Mouse (Mus musculus) embryonic fibroblast, embryonic 13.5 days (primary cell): ENCODE measurements around the gene B430306N03Rik.

ENCODE experiments used
- CTCF ChIP-seq: IDR thresholded peaks from 2 replicates; pipeline ENCODE4 v1.5.1; 2011; ENCODE audit warnings: mild to moderate bottlenecking, control low read depth, low read length, moderate library complexity, borderline replicate concordance; ENCODE audit not compliant: insufficient read depth
- POLR2A ChIP-seq: IDR thresholded peaks from 2 replicates; pipeline ENCODE4 v1.6.1; 2011; ENCODE audit warnings: low read depth, mild to moderate bottlenecking, control low read depth, low read length, moderate library complexity

GRCm38 (mm10) chr17:48269833-48270232, 46.1 kb upstream of the B430306N03Rik start:
- TF ChIP-seq POLR2A (no peak), CTCF (no peak)
